Mouse (Mus musculus): Measurements from ENCODE around the gene Fancc.

DNA sequence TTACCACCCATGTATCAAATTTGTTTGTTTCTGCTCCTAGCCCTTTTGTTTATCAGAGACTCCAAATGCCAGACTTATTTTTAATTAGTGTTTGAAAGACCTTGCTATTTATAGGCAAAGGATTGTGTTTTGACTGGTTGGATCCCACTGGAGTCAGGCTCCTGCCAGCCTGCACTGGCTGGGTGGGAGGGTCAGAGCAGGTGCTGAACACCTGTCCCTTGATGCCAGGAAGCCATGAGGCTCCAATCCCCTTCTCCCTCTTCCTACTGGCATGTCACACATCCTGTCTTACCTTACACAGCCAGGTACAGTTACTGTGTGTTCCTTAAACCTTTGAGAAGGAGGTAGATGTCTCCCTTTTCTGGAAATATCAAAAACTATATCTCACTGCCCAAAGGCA, 213.8 kb downstream of the Fancc start:
- TF ChIP-seq POLR2A (IDR thresholded peaks at IDR 0.05; ENCODE audit: control insufficient read depth, low read depth, low read length), result no peak
- TF ChIP-seq CTCF (IDR thresholded peaks at IDR 0.05; ENCODE audit: control insufficient read depth, insufficient read depth, insufficient replicate concordance, low read depth, low read length), result no peak

All from testis, adult 2 months (tissue).